Mouse (Mus musculus) cerebellum, adult 2 months (tissue): Measurements from ENCODE around the gene Slc7a5.

Source experiments
- CTCF ChIP-seq: fragments of 200-500 bp; IDR thresholded peaks from 2 replicates; pipeline ENCODE4 v1.5.1; 2011; ENCODE audit warnings: low read depth, mild to moderate bottlenecking, control low read depth, low read length, moderate library complexity, borderline replicate concordance; ENCODE audit not compliant: insufficient read depth
- POLR2A ChIP-seq: fragments of 200-500 bp; IDR thresholded peaks from 2 replicates; pipeline ENCODE4 v1.6.1; 2011; ENCODE audit warnings: low read length, control low read depth, borderline replicate concordance; ENCODE audit not compliant: insufficient read depth

GRCm38 (mm10) chr8:121842064-121842955, 65.2 kb downstream of the Slc7a5 start:
- TF ChIP-seq CTCF (no peak), POLR2A (no peak)
